Mouse (Mus musculus): ENCODE measurements around the gene Smyd4. TPM values are rescaled to one million over a fixed set of nuclear protein-coding genes. Genes with fewer than 3 reads are reported as not detected.

The Smyd4 gene
- polyA plus RNA-seq, 1 experiment from 2014 or later: 13.8 TPM

DNA sequence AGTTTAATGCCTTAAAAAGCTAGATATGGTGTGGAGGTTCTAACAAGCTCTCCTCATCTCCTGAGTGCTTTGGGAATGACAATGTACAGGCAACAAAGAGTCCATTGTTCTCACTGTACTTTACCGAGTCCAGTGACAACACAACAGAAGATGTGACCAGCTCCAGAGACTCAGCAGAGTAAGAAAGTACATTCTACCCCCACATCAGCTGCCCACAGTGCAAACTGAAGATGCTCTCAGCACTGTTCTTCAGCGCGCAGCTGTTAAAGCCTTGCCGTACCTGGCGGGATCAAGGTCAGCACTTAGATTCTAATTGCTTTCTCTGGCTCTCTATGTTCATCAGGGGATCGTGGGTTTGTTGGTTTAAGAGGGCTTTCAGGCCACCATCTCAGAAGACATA lies 36.5 kb upstream of the Smyd4 start:
- no peak overlapping the region for H3K4me2 ChIP-seq (ENCODE audit: low read length)
- ATAC-seq (ENCODE audit: insufficient number of reproducible peaks, insufficient read depth, low FRiP score, low read depth): no peak
- WGBS: 81% methylated on average over 6 of the region's 6 CpGs
- H3K27me3 ChIP-seq (ENCODE audit: control insufficient read depth, insufficient read depth, low read length): no peaks in the 10 kb centered on the region
- H3K9me3 ChIP-seq (ENCODE audit: control insufficient read depth, low read length): no peaks in the 10 kb centered on the region
- H3K4me3 ChIP-seq (ENCODE audit: control insufficient read depth in 1 of 2, insufficient read depth in 1 of 2, low read depth in 1 of 2, low read length in 2 of 2): no peak overlapping the region
- H3K4me1 ChIP-seq (ENCODE audit: control insufficient read depth in 2 of 2, insufficient read depth in 2 of 2, low read length in 2 of 2): no peaks in the 10 kb centered on the region
- peaks cover 93% of the 10 kb centered on the region for H3K36me3 ChIP-seq (ENCODE audit: control insufficient read depth, insufficient read depth, low read length)
- H3K27ac ChIP-seq (replicated peaks in 1 of 2; ENCODE audit: control insufficient read depth in 1 of 2, insufficient read depth in 1 of 2, low read depth in 2 of 2, low read length in 2 of 2): no peak overlapping the region
- no peak overlapping the region for H3K9ac ChIP-seq (ENCODE audit: low read length)

- no peak overlapping the region for H3K27ac ChIP-seq (replicated peaks in 1 of 2; ENCODE audit: control insufficient read depth in 1 of 2, insufficient read depth in 1 of 2, low read depth in 2 of 2, low read length in 2 of 2)
- H3K4me3 ChIP-seq (ENCODE audit: control insufficient read depth in 1 of 2, insufficient read depth in 1 of 2, low read depth in 1 of 2, low read length in 2 of 2): no peak overlapping the region
- H3K4me1 ChIP-seq (ENCODE audit: control insufficient read depth in 2 of 2, insufficient read depth in 2 of 2, low read length in 2 of 2): no peaks in the 10 kb centered on the region
- H3K36me3 ChIP-seq (ENCODE audit: control insufficient read depth, insufficient read depth, low read length): peaks cover 91% of the 10 kb centered on the region
- no peak overlapping the region for H3K4me2 ChIP-seq (ENCODE audit: low read length)
- no peak overlapping the region for H3K9ac ChIP-seq (ENCODE audit: low read length)
- WGBS: 80% methylated on average over 8 of the region's 8 CpGs
- no peak for ATAC-seq (ENCODE audit: insufficient number of reproducible peaks, insufficient read depth, low FRiP score, low read depth)
- no peaks in the 10 kb centered on the region for H3K9me3 ChIP-seq (ENCODE audit: control insufficient read depth, low read length)
- H3K27me3 ChIP-seq (ENCODE audit: control insufficient read depth, insufficient read depth, low read length): no peaks in the 10 kb centered on the region
These were observed 34.4 kb upstream of the Smyd4 start for GRCm38 (mm10) chr11:75313834-75314233.

- H3K4me2 ChIP-seq (ENCODE audit: low read length): no peak overlapping the region
- no peaks in the 10 kb centered on the region for H3K27me3 ChIP-seq (ENCODE audit: control insufficient read depth, insufficient read depth, low read length)
- H3K9ac ChIP-seq (ENCODE audit: low read length): no peak overlapping the region
- no peak for ATAC-seq (ENCODE audit: insufficient number of reproducible peaks, insufficient read depth, low FRiP score, low read depth)
- no peaks in the 10 kb centered on the region for H3K9me3 ChIP-seq (ENCODE audit: control insufficient read depth, low read length)
- no peak overlapping the region for H3K4me3 ChIP-seq (ENCODE audit: control insufficient read depth in 1 of 2, insufficient read depth in 1 of 2, low read depth in 1 of 2, low read length in 2 of 2)
- no peak overlapping the region for H3K27ac ChIP-seq (replicated peaks in 1 of 2; ENCODE audit: control insufficient read depth in 1 of 2, insufficient read depth in 1 of 2, low read depth in 2 of 2, low read length in 2 of 2)
- no peaks in the 10 kb centered on the region for H3K4me1 ChIP-seq (ENCODE audit: control insufficient read depth in 2 of 2, insufficient read depth in 2 of 2, low read length in 2 of 2)
- 70% methylated on average over 14 of the region's 14 CpGs for WGBS
- peaks cover 47% of the 10 kb centered on the region for H3K36me3 ChIP-seq (ENCODE audit: control insufficient read depth, insufficient read depth, low read length)
These were observed 29.6 kb upstream of the Smyd4 start for GRCm38 (mm10) chr11:75318351-75319221.

DNA sequence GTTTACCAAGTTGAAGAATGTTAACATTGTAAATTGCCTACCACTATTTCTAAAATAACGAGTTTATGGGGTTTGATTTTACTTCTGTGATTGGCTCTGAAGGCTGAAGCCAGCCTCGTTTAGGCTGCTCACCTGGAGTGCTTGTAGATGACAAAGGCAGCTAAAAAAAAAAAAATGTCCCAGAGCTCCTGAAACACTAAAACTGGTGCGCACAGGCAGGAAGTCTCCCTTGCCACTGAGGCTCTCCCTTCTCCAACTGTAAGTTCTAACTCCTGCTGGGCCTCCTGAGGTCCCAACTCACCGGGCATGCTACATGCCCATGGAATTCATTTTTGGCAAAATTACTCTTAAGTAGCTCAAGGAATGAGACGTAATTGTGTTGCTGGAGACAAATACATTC lies 29.0 kb upstream of the Smyd4 start:
- Histone ChIP-seq H3K9me3 (ENCODE audit: control insufficient read depth, low read length) (no peaks in the 10 kb centered on the region), H3K4me3 (ENCODE audit: control insufficient read depth in 1 of 2, insufficient read depth in 1 of 2, low read depth in 1 of 2, low read length in 2 of 2) (no peak overlapping the region), H3K27ac (replicated peaks in 1 of 2; ENCODE audit: control insufficient read depth in 1 of 2, insufficient read depth in 1 of 2, low read depth in 2 of 2, low read length in 2 of 2) (no peak overlapping the region), H3K9ac (ENCODE audit: low read length) (no peak overlapping the region), H3K4me1 (ENCODE audit: control insufficient read depth in 2 of 2, insufficient read depth in 2 of 2, low read length in 2 of 2) (no peaks in the 10 kb centered on the region), H3K27me3 (ENCODE audit: control insufficient read depth, insufficient read depth, low read length) (no peaks in the 10 kb centered on the region), H3K36me3 (ENCODE audit: control insufficient read depth, insufficient read depth, low read length) (peaks cover 40% of the 10 kb centered on the region), H3K4me2 (ENCODE audit: low read length) (no peak overlapping the region)
- WGBS: 72% methylated on average over 5 of the region's 5 CpGs
- ATAC-seq (ENCODE audit: insufficient number of reproducible peaks, insufficient read depth, low FRiP score, low read depth): no peak

DNA sequence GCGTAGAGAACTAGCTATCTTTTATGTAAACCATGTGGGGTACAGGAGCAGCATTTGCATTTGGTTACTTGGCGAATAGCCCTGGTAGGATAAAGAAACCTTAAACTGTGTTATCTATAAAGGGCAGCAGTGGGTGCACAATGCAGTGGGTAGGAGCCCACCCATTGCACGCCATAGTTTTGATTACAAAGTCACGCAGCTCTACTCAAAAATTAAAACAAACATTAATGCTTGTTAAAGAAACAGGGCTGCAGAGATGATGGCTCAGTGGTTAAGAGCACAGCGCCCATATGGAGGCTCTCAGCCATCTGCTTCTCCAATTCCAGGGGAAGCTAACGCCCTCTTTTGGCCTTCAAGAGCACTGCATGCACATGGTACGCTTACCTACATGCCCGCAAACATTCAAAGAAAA lies 24.9 kb upstream of the Smyd4 start:
- peaks cover 0 to 6% of the 10 kb centered on the region in 2 experiments; a peak in 1 of 4 replicates for H3K4me1 ChIP-seq (ENCODE audit: control insufficient read depth in 2 of 2, insufficient read depth in 2 of 2, low read length in 2 of 2)
- H3K27ac ChIP-seq (replicated peaks in 1 of 2; ENCODE audit: control insufficient read depth in 1 of 2, insufficient read depth in 1 of 2, low read depth in 2 of 2, low read length in 2 of 2): no peak overlapping the region

GRCm38 (mm10) chr11:75324433-75324832 lies 23.8 kb upstream of the Smyd4 start:
- H3K27ac ChIP-seq (replicated peaks in 1 of 2; ENCODE audit: control insufficient read depth in 1 of 2, insufficient read depth in 1 of 2, low read depth in 2 of 2, low read length in 2 of 2): no peak overlapping the region
- H3K36me3 ChIP-seq (ENCODE audit: control insufficient read depth, insufficient read depth, low read length): peaks cover 19% of the 10 kb centered on the region
- H3K4me2 ChIP-seq (ENCODE audit: low read length): no peak overlapping the region
- 96% methylated on average over 2 of the region's 2 CpGs for WGBS
- H3K4me1 ChIP-seq (ENCODE audit: control insufficient read depth in 2 of 2, insufficient read depth in 2 of 2, low read length in 2 of 2): peaks cover 0 to 6% of the 10 kb centered on the region in 2 experiments; a peak in 1 of 4 replicates
- no peak overlapping the region for H3K4me3 ChIP-seq (ENCODE audit: control insufficient read depth in 1 of 2, insufficient read depth in 1 of 2, low read depth in 1 of 2, low read length in 2 of 2)
- no peak overlapping the region for H3K9ac ChIP-seq (ENCODE audit: low read length)
- H3K27me3 ChIP-seq (ENCODE audit: control insufficient read depth, insufficient read depth, low read length): no peaks in the 10 kb centered on the region
- no peaks in the 10 kb centered on the region for H3K9me3 ChIP-seq (ENCODE audit: control insufficient read depth, low read length)
- ATAC-seq (ENCODE audit: insufficient number of reproducible peaks, insufficient read depth, low FRiP score, low read depth): no peak

More for the DNA sequence above, 24.9 kb upstream of the Smyd4 start:
- Histone ChIP-seq H3K9me3 (ENCODE audit: control insufficient read depth, low read length) (no peaks in the 10 kb centered on the region), H3K4me3 (ENCODE audit: control insufficient read depth in 1 of 2, insufficient read depth in 1 of 2, low read depth in 1 of 2, low read length in 2 of 2) (no peak overlapping the region), H3K9ac (ENCODE audit: low read length) (no peak overlapping the region), H3K4me2 (ENCODE audit: low read length) (no peak overlapping the region), H3K36me3 (ENCODE audit: control insufficient read depth, insufficient read depth, low read length) (peaks cover 19% of the 10 kb centered on the region), H3K27me3 (ENCODE audit: control insufficient read depth, insufficient read depth, low read length) (no peaks in the 10 kb centered on the region)
- no peak for ATAC-seq (ENCODE audit: insufficient number of reproducible peaks, insufficient read depth, low FRiP score, low read depth)
- WGBS: 81% methylated on average over 8 of the region's 8 CpGs

- H3K36me3 ChIP-seq (ENCODE audit: control insufficient read depth, insufficient read depth, low read length): peaks cover 19% of the 10 kb centered on the region
- H3K4me2 ChIP-seq (ENCODE audit: low read length): no peak overlapping the region
- ATAC-seq (ENCODE audit: insufficient number of reproducible peaks, insufficient read depth, low FRiP score, low read depth): no peak
- no peak overlapping the region for H3K4me3 ChIP-seq (ENCODE audit: control insufficient read depth in 1 of 2, insufficient read depth in 1 of 2, low read depth in 1 of 2, low read length in 2 of 2)
- no peaks in the 10 kb centered on the region for H3K27me3 ChIP-seq (ENCODE audit: control insufficient read depth, insufficient read depth, low read length)
- H3K4me1 ChIP-seq (ENCODE audit: control insufficient read depth in 2 of 2, insufficient read depth in 2 of 2, low read length in 2 of 2): peaks cover 0 to 6% of the 10 kb centered on the region in 2 experiments; a peak in 1 of 4 replicates
- no peak overlapping the region for H3K9ac ChIP-seq (ENCODE audit: low read length)
- no peak overlapping the region for H3K27ac ChIP-seq (replicated peaks in 1 of 2; ENCODE audit: control insufficient read depth in 1 of 2, insufficient read depth in 1 of 2, low read depth in 2 of 2, low read length in 2 of 2)
- H3K9me3 ChIP-seq (ENCODE audit: control insufficient read depth, low read length): no peaks in the 10 kb centered on the region
- 73% methylated on average over 16 of the region's 16 CpGs for WGBS
These were observed 22.9 kb upstream of the Smyd4 start for GRCm38 (mm10) chr11:75325116-75325968.
